ENCODE assay signal across 24 mouse cellular contexts in genomic region chr2:152090486-152090885, GRCm38 (mm10). TPM values are rescaled to one million over a fixed set of nuclear protein-coding genes. Genes with fewer than 3 reads are reported as not detected.
DNase-seq lines count a peak whose midpoint lies in the region; ATAC-seq and TF ChIP-seq lines count a peak whose summit lies in the region.
"Had no signal": no experiment of that assay in that cellular context is flagged by ENCODE, and none has a peak within 500 bp of the region (broad histone marks: within the 10 kb centered on the region; RNA-seq: fewer than 3 reads in every experiment).

No protein-coding gene starts in this region.

- peak; percentile 59 to 74 for DNase-seq in cerebellum, postnatal 10 days
- no peak for DNase-seq in cerebellum, postnatal 25 days
- peak; percentile 5 for DNase-seq in hindbrain, embryonic 11.5 days (ENCODE audit: low spot score)
- no peak for DNase-seq in hindbrain, postnatal 0 days (ENCODE audit: low spot score)
- DNase-seq in neural tube, embryonic 11.5 days (ENCODE audit: low spot score) = no peak
- DNase-seq in hindbrain, embryonic 14.5 days (ENCODE audit: low spot score) = peak; percentile 23
- DNase-seq in heart, adult 11 months = no peak
- DNase-seq: adrenal gland, adult 8-10 months; adrenal gland, postnatal 25 days; cerebellum, adult 18-20 months; cerebellum, adult 9-10 months; gastrocnemius, postnatal 25 days; heart, adult 2 months; heart, postnatal 14 days; heart, postnatal 4 days had no signal

- no peak overlapping the region for H3K9ac ChIP-seq in hindbrain, embryonic 11.5 days (ENCODE audit: low read depth, low read length)
- H3K9ac ChIP-seq in hindbrain, postnatal 0 days (replicated peaks; ENCODE audit: low read length) = no peak overlapping the region
- no peak overlapping the region for H3K9ac ChIP-seq in neural tube, embryonic 11.5 days (ENCODE audit: low read length)
- H3K9ac ChIP-seq in neural tube, embryonic 15.5 days (replicated peaks) = no peak overlapping the region
- no peak overlapping the region for H3K9ac ChIP-seq in hindbrain, embryonic 14.5 days
- H3K9ac ChIP-seq: forebrain, embryonic 15.5 days; heart, embryonic 13.5 days had no signal

- peaks cover 10% of the 10 kb centered on the region; the same call in 1 of the 2 replicates for H3K4me1 ChIP-seq in hindbrain, embryonic 11.5 days (replicated peaks; ENCODE audit: control insufficient read depth, insufficient read depth, low read length)
- H3K4me1 ChIP-seq in hindbrain, postnatal 0 days (ENCODE audit: insufficient read depth, low read length) = peaks cover 18% of the 10 kb centered on the region; the same call in 1 of the 2 replicates
- peaks cover 16% of the 10 kb centered on the region for H3K4me1 ChIP-seq in neural tube, embryonic 11.5 days (ENCODE audit: control insufficient read depth, insufficient read depth, low read length)
- peaks cover 84% of the 10 kb centered on the region for H3K4me1 ChIP-seq in neural tube, embryonic 15.5 days
- H3K4me1 ChIP-seq in hindbrain, embryonic 14.5 days (replicated peaks; ENCODE audit: control insufficient read depth, insufficient read depth, low read length) = peaks cover 38% of the 10 kb centered on the region

- 85% methylated on average over 5 of the region's 5 CpGs for WGBS in hindbrain, embryonic 11.5 days
- 74% methylated on average over 5 of the region's 5 CpGs for WGBS in hindbrain, postnatal 0 days
- 81% methylated on average over 5 of the region's 5 CpGs for WGBS in neural tube, embryonic 11.5 days
- 75% methylated on average over 5 of the region's 5 CpGs for WGBS in neural tube, embryonic 15.5 days
- 73% methylated on average over 5 of the region's 5 CpGs for WGBS in hindbrain, embryonic 14.5 days

- no peak for ATAC-seq in hindbrain, embryonic 11.5 days (ENCODE audit: low FRiP score)
- no peak for ATAC-seq in hindbrain, postnatal 0 days
- no peak for ATAC-seq in neural tube, embryonic 11.5 days (ENCODE audit: insufficient read depth, low FRiP score, low TSS enrichment)
- no peak for ATAC-seq in neural tube, embryonic 15.5 days (ENCODE audit: low FRiP score)
- no peak for ATAC-seq in hindbrain, embryonic 14.5 days (ENCODE audit: low FRiP score)
- ATAC-seq: activated CD4-positive, CD25-positive, alpha-beta regulatory T cell, adult 4 months; forebrain, embryonic 15.5 days; intestine, postnatal 0 days had no signal

- no peaks in the 10 kb centered on the region for H3K9me3 ChIP-seq in hindbrain, embryonic 11.5 days (ENCODE audit: control insufficient read depth, low read length)
- no peaks in the 10 kb centered on the region for H3K9me3 ChIP-seq in hindbrain, postnatal 0 days (ENCODE audit: low read length)
- H3K9me3 ChIP-seq in neural tube, embryonic 11.5 days (ENCODE audit: control insufficient read depth, low read length) = no peaks in the 10 kb centered on the region
- H3K9me3 ChIP-seq in neural tube, embryonic 15.5 days (replicated peaks) = no peaks in the 10 kb centered on the region
- H3K9me3 ChIP-seq in hindbrain, embryonic 14.5 days (ENCODE audit: control insufficient read depth, low read length) = no peaks in the 10 kb centered on the region
- H3K9me3 ChIP-seq: forebrain, embryonic 10.5 days; forebrain, embryonic 15.5 days; heart, embryonic 10.5 days; heart, embryonic 13.5 days had no signal

- no peak overlapping the region for H3K4me2 ChIP-seq in hindbrain, embryonic 11.5 days (replicated peaks; ENCODE audit: low read depth, low read length)
- H3K4me2 ChIP-seq in hindbrain, postnatal 0 days (ENCODE audit: low read depth, low read length) = no peak overlapping the region
- no peak overlapping the region for H3K4me2 ChIP-seq in neural tube, embryonic 11.5 days (ENCODE audit: low read depth)
- no peak overlapping the region for H3K4me2 ChIP-seq in neural tube, embryonic 15.5 days
- no peak overlapping the region for H3K4me2 ChIP-seq in hindbrain, embryonic 14.5 days (replicated peaks)
- H3K4me2 ChIP-seq: forebrain, embryonic 15.5 days; heart, embryonic 13.5 days had no signal

- H3K36me3 ChIP-seq in hindbrain, embryonic 11.5 days (ENCODE audit: control insufficient read depth, insufficient read depth, low read length) = no peaks in the 10 kb centered on the region
- H3K36me3 ChIP-seq in hindbrain, postnatal 0 days (ENCODE audit: insufficient read depth, low read length) = no peaks in the 10 kb centered on the region
- H3K36me3 ChIP-seq in neural tube, embryonic 11.5 days (ENCODE audit: control insufficient read depth, insufficient read depth, low read length) = no peaks in the 10 kb centered on the region; the same call in 1 of the 2 replicates
- peaks cover 3% of the 10 kb centered on the region; the same call in 1 of the 2 replicates for H3K36me3 ChIP-seq in neural tube, embryonic 15.5 days
- H3K36me3 ChIP-seq in hindbrain, embryonic 14.5 days (replicated peaks; ENCODE audit: control insufficient read depth, insufficient read depth) = peaks cover 58% of the 10 kb centered on the region
- H3K36me3 ChIP-seq: forebrain, embryonic 10.5 days; heart, embryonic 10.5 days; heart, embryonic 13.5 days had no signal

- no peak overlapping the region for H3K4me3 ChIP-seq in hindbrain, embryonic 11.5 days (ENCODE audit: low read depth, low read length)
- H3K4me3 ChIP-seq in hindbrain, postnatal 0 days (ENCODE audit: low read length) = no peak overlapping the region
- no peak overlapping the region for H3K4me3 ChIP-seq in neural tube, embryonic 11.5 days (ENCODE audit: low read depth, low read length)
- H3K4me3 ChIP-seq in neural tube, embryonic 15.5 days (replicated peaks) = no peak overlapping the region
- H3K4me3 ChIP-seq in hindbrain, embryonic 14.5 days (replicated peaks; ENCODE audit: low read length) = no peak overlapping the region
- H3K4me3 ChIP-seq: forebrain, embryonic 10.5 days; forebrain, embryonic 15.5 days; heart, adult 2 months; heart, embryonic 10.5 days; heart, embryonic 13.5 days had no signal

- no peak for TF ChIP-seq CTCF in hindbrain, postnatal 0 days (IDR thresholded peaks at IDR 0.05; ENCODE audit: low read depth)

- H3K27ac ChIP-seq in hindbrain, embryonic 11.5 days (ENCODE audit: low read depth, low read length) = peak overlapping the region; percentile 68
- no peak overlapping the region for H3K27ac ChIP-seq in hindbrain, postnatal 0 days
- peak overlapping the region; percentile 44; the same call in 1 of the 2 replicates for H3K27ac ChIP-seq in neural tube, embryonic 11.5 days (ENCODE audit: low read depth, low read length)
- no peak overlapping the region for H3K27ac ChIP-seq in neural tube, embryonic 15.5 days (replicated peaks)
- H3K27ac ChIP-seq in hindbrain, embryonic 14.5 days = no peak overlapping the region
- H3K27ac ChIP-seq: forebrain, embryonic 10.5 days; heart, adult 2 months; heart, embryonic 10.5 days; heart, embryonic 13.5 days had no signal

- peaks cover 18% of the 10 kb centered on the region for H3K27me3 ChIP-seq in hindbrain, embryonic 11.5 days (ENCODE audit: control insufficient read depth, insufficient read depth, low read length)
- H3K27me3 ChIP-seq in hindbrain, postnatal 0 days (ENCODE audit: insufficient read depth, low read length) = no peaks in the 10 kb centered on the region; the same call in 1 of the 2 replicates
- H3K27me3 ChIP-seq in neural tube, embryonic 11.5 days (ENCODE audit: control insufficient read depth, insufficient read depth, low read length) = peaks cover 27% of the 10 kb centered on the region
- peaks cover 12% of the 10 kb centered on the region for H3K27me3 ChIP-seq in neural tube, embryonic 15.5 days (replicated peaks)
- peaks cover 17% of the 10 kb centered on the region; the same call in 1 of the 2 replicates for H3K27me3 ChIP-seq in hindbrain, embryonic 14.5 days (ENCODE audit: control insufficient read depth, insufficient read depth, low read length)

RNA-seq across cellular contexts. Expression of gene Scrt2, which starts 9.2 kb away (rescaled TPM):
- polyA plus RNA-seq in hindbrain, embryonic 11.5 days (2014; fragmentation: Nextera tagmentation; extraction: Ambion mirVana) = 27.1 and 31.4 TPM in 2 replicates
- total RNA-seq in hindbrain, postnatal 0 days (2014; rRNA removed) = 13.3 and 18.4 TPM in 2 replicates
- polyA plus RNA-seq in hindbrain, postnatal 0 days (2015; fragmentation: Nextera tagmentation; extraction: Ambion mirVana) = 4.1 and 4.4 TPM in 2 replicates
- polyA plus RNA-seq in neural tube, embryonic 11.5 days (2014; fragmentation: Nextera tagmentation; extraction: Ambion mirVana) = 23.0 and 25.1 TPM in 2 replicates
- 7.5 and 9.2 TPM in 2 replicates for polyA plus RNA-seq in neural tube, embryonic 15.5 days (2015; fragmentation: Nextera tagmentation; extraction: Ambion mirVana)
- polyA plus RNA-seq in hindbrain, embryonic 14.5 days (2014; fragmentation: Nextera tagmentation; extraction: Ambion mirVana) = 10.9 and 13.6 TPM in 2 replicates
- total RNA-seq: gastrocnemius, adult 8-10 months; gastrocnemius, postnatal 25 days; heart, adult 2 months; heart, postnatal 14 days; heart, postnatal 4 days had no signal
- polyA plus RNA-seq: activated CD4-positive, CD25-positive, alpha-beta regulatory T cell, adult 4 months; heart, adult 2 months; heart, embryonic 10.5 days; heart, embryonic 13.5 days; heart, embryonic 16.5 days; intestine, postnatal 0 days had no signal

RNA-seq across cellular contexts. Expression of gene Srxn1, which starts 14.8 kb away (rescaled TPM):
- polyA plus RNA-seq in hindbrain, embryonic 11.5 days (2014; fragmentation: Nextera tagmentation; extraction: Ambion mirVana) = 13.4 and 14.8 TPM in 2 replicates
- 51.7 and 54.5 TPM in 2 replicates for total RNA-seq in hindbrain, postnatal 0 days (2014; rRNA removed)
- 26.4 and 26.8 TPM in 2 replicates for polyA plus RNA-seq in hindbrain, postnatal 0 days (2015; fragmentation: Nextera tagmentation; extraction: Ambion mirVana)
- polyA plus RNA-seq in neural tube, embryonic 11.5 days (2014; fragmentation: Nextera tagmentation; extraction: Ambion mirVana) = 17.5 and 18.8 TPM in 2 replicates
- polyA plus RNA-seq in neural tube, embryonic 15.5 days (2015; fragmentation: Nextera tagmentation; extraction: Ambion mirVana) = 25.8 and 27.7 TPM in 2 replicates
- polyA plus RNA-seq in hindbrain, embryonic 14.5 days (2014; fragmentation: Nextera tagmentation; extraction: Ambion mirVana) = 22.5 and 26.2 TPM in 2 replicates

RNA-seq across cellular contexts. Expression of gene Tcf15, which starts 52.9 kb away (rescaled TPM):
- polyA plus RNA-seq in hindbrain, embryonic 11.5 days (2014; fragmentation: Nextera tagmentation; extraction: Ambion mirVana) = 10.7 and 13.1 TPM in 2 replicates
- 4.9 TPM in 1 of 2 replicates, not detected in the other for total RNA-seq in hindbrain, postnatal 0 days (2014; rRNA removed)
- 0.74 and 1.2 TPM in 2 replicates for polyA plus RNA-seq in hindbrain, postnatal 0 days (2015; fragmentation: Nextera tagmentation; extraction: Ambion mirVana)
- 40.9 and 41.0 TPM in 2 replicates for polyA plus RNA-seq in neural tube, embryonic 11.5 days (2014; fragmentation: Nextera tagmentation; extraction: Ambion mirVana)
- 2.1 and 4.0 TPM in 2 replicates for polyA plus RNA-seq in neural tube, embryonic 15.5 days (2015; fragmentation: Nextera tagmentation; extraction: Ambion mirVana)
- 1.6 and 2.3 TPM in 2 replicates for polyA plus RNA-seq in hindbrain, embryonic 14.5 days (2014; fragmentation: Nextera tagmentation; extraction: Ambion mirVana)
- polyA plus RNA-seq: activated CD4-positive, CD25-positive, alpha-beta regulatory T cell, adult 4 months had no signal

Comparison
In these comparisons a context has a peak if more than half of its experiments do, and no peak if none do; other contexts are left out.
1. DNase-seq: peak in cerebellum, postnatal 10 days (2 of 2), hindbrain, embryonic 11.5 days (single experiment) and hindbrain, embryonic 14.5 days (single experiment); none in cerebellum, postnatal 25 days (0 of 2), hindbrain, postnatal 0 days (single experiment), neural tube, embryonic 11.5 days (single experiment) and heart, adult 11 months (single experiment).
2. H3K27ac ChIP-seq: peak in hindbrain, embryonic 11.5 days (single experiment) and neural tube, embryonic 11.5 days (single experiment); none in hindbrain, postnatal 0 days (single experiment), neural tube, embryonic 15.5 days (single experiment) and hindbrain, embryonic 14.5 days (single experiment).